Mouse (Mus musculus) left cerebral cortex, adult 18-20 months (tissue): ENCODE measurements around the gene Fli1. TPM values are rescaled to one million over a fixed set of nuclear protein-coding genes. Genes with fewer than 3 reads are reported as not detected.

ENCODE experiments used
- DNase-seq, 2 experiments: peaks; one replicate each; pipeline ENCODE4 v3.0.0; 2021 to 2022; ENCODE audit warnings: low spot score in 2 of 2, mixed read lengths in 1 of 2
- long read RNA-seq, 2 experiments: library from polyadenylated mRNA; stranded (forward); transcript quantifications; one replicate each; pipeline ENCODE4 v2.0.0; 2021
- total RNA-seq, 2 experiments: library from RNA; stranded (reverse); gene quantifications; 2 replicates each; pipeline ENCODE4 v1.2.3; 2021

Gene Fli1
- 1 to 10 TPM; 5.8 to 6.4 TPM for total RNA-seq
- long read RNA-seq, experiment 1, partial matches to known transcripts, result 0 of 4 reads
- long read RNA-seq, experiment 1, other reads (novel, unspliced or antisense), result 0 of 4 reads
- long read RNA-seq, experiment 2, partial matches to known transcripts, result 0 of 4 reads
- long read RNA-seq, experiment 2, other reads (novel, unspliced or antisense), result 3 of 4 reads

GRCm38 (mm10) chr9:32542212-32543039 is at the start of gene Fli1:
Gene Fli1 (minus strand): TSS chr9:32542861.
- DNase-seq, result no peak

GRCm38 (mm10) chr9:32591732-32592582 is 49.3 kb upstream of the Fli1 start:
- DNase-seq, result peak; percentile 59 to 67

- DNase-seq, result no peak
These were observed 47.9 kb upstream of the Fli1 start for GRCm38 (mm10) chr9:32590571-32590970.

GRCm38 (mm10) chr9:32589900-32590299 is 47.2 kb upstream of the Fli1 start:
- peak; percentile 78 to 89 for DNase-seq

GRCm38 (mm10) chr9:32585357-32585756 is 42.7 kb upstream of the Fli1 start:
- DNase-seq, result peak in 1 of 2 experiments; percentile 15

GRCm38 (mm10) chr9:32583905-32584304 is 41.2 kb upstream of the Fli1 start:
- DNase-seq, result no peak

- DNase-seq, result no peak
These were observed 39.4 kb upstream of the Fli1 start for GRCm38 (mm10) chr9:32581851-32582573.

- DNase-seq, result no peak
These were observed 35.8 kb upstream of the Fli1 start for GRCm38 (mm10) chr9:32578411-32578810.

- DNase-seq, result no peak
These were observed 31.0 kb upstream of the Fli1 start for GRCm38 (mm10) chr9:32573638-32574037.

- no peak for DNase-seq
These were observed 29.0 kb upstream of the Fli1 start for GRCm38 (mm10) chr9:32571676-32572075.

- DNase-seq, result no peak
These were observed 27.9 kb upstream of the Fli1 start for GRCm38 (mm10) chr9:32570547-32570946.

GRCm38 (mm10) chr9:32569261-32569660 is 26.6 kb upstream of the Fli1 start:
- DNase-seq, result no peak

GRCm38 (mm10) chr9:32567603-32568002 is 24.9 kb upstream of the Fli1 start:
- DNase-seq, result no peak

- no peak for DNase-seq
These were observed 22.6 kb upstream of the Fli1 start for GRCm38 (mm10) chr9:32565309-32565708.

- DNase-seq, result no peak
These were observed 20.2 kb upstream of the Fli1 start for GRCm38 (mm10) chr9:32562837-32563236.

GRCm38 (mm10) chr9:32562409-32562808 is 19.7 kb upstream of the Fli1 start:
- DNase-seq, result no peak

- no peak for DNase-seq
These were observed 18.7 kb upstream of the Fli1 start for GRCm38 (mm10) chr9:32561190-32561890.

- no peak for DNase-seq
These were observed 17.2 kb upstream of the Fli1 start for GRCm38 (mm10) chr9:32559859-32560258.

GRCm38 (mm10) chr9:32559454-32559853 is 16.8 kb upstream of the Fli1 start:
- DNase-seq, result no peak

GRCm38 (mm10) chr9:32556313-32556712 is 13.7 kb upstream of the Fli1 start:
- DNase-seq, result no peak
